Mouse (Mus musculus): Measurements from ENCODE around the gene Sh2d6.
"Not testable (repeated sequence)": the region's sequence is repeated elsewhere in the genome, so short reads cannot be mapped to it uniquely, and the experiment has no call there.

Sh2d6 gene

DNA sequence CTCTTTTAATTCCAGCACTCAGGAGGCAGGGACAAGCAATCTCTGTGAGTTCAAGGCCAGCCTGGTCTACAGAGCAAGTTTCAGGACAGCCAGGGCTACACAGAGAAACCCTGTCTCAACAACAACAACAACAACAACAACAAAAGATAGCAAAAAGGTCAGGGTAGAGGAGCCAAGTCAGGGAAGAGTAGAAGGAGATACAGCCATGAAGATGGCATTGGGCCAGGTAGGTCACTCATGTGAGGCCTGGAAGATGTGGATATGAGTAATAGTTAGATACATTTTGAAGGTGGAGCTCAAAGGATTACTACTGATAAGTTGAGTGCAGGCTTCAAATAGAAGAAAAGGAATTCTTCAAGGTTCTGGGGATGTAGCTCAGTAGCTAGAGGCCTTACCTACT is 18.2 kb downstream of the Sh2d6 start:
- DNase-seq (ENCODE audit: inconsistent ontology term) = no peak

GRCm38 (mm10) chr6:72498950-72499349 is 22.6 kb downstream of the Sh2d6 start:
- no peak for DNase-seq (ENCODE audit: inconsistent ontology term)

DNA sequence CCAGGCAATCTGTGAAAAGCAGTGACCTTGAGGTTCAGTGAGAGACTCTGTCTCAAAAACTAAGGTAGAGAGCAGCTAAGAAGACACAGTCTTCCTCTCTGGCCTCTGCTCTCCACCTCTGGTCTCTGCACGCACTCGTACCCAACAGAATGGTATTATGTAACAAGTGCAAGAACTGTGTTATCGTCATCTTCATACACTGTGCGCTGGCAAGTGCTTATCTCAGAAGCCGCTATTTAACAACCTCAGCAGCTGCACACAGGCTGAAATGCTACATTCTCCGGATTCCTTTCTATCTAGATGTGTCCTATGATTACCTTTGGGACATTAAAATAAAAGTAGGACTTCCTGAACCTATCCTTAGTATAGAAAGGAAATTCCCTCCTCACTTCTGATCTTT is 28.6 kb downstream of the Sh2d6 start:
- DNase-seq (ENCODE audit: inconsistent ontology term) = no peak

- no peak for DNase-seq (ENCODE audit: inconsistent ontology term)
Observed at GRCm38 (mm10) chr6:72491151-72491550, 30.4 kb downstream of the Sh2d6 start.

GRCm38 (mm10) chr6:72489534-72489933 is 32.0 kb downstream of the Sh2d6 start:
- no peak for DNase-seq (ENCODE audit: inconsistent ontology term)

DNA sequence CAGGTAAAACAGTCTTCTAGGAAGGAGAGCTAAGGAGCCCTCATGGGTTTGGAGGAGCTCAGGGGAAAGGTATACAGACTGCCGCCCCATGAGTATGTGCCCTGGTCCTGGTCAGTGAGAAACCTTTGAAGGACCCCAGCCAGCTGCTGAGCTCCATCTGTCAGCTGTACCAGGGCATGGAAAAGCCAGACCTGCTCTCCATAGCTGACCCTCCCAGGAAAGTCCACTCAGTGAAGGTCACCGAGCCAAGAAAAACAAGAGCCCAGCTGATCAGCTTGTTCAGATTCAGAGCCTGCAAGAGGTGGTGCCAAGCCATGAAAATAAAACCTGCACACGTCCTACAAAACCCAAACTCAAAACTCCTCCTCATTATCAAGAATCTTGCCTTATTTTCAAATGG is 32.7 kb downstream of the Sh2d6 start:
- no peak for DNase-seq (ENCODE audit: inconsistent ontology term)

- no peak for DNase-seq (ENCODE audit: inconsistent ontology term)
Observed at GRCm38 (mm10) chr6:72487282-72487681, 34.2 kb downstream of the Sh2d6 start.

DNA sequence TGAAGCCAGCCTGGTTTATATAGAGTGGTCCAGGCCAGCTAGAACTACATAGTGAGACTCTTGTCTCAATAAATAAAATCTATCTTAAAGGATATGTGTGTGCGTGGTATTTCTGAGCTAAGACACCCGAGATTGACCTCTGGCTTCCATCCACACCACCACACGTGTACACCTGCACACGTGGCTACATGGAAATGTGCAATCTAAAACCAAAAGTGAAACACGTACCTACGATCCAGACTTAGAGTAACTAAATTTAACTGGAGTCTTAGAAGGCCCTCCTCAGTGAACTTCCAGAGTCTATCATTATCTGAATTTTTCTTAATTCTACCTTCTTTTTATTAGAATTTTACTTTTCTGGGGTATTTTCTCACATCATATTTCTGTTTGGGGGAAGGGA is 35.2 kb downstream of the Sh2d6 start:
- no peak for DNase-seq (ENCODE audit: inconsistent ontology term)

GRCm38 (mm10) chr6:72484887-72485286 is 36.6 kb downstream of the Sh2d6 start:
- no peak for DNase-seq (ENCODE audit: inconsistent ontology term)

DNA sequence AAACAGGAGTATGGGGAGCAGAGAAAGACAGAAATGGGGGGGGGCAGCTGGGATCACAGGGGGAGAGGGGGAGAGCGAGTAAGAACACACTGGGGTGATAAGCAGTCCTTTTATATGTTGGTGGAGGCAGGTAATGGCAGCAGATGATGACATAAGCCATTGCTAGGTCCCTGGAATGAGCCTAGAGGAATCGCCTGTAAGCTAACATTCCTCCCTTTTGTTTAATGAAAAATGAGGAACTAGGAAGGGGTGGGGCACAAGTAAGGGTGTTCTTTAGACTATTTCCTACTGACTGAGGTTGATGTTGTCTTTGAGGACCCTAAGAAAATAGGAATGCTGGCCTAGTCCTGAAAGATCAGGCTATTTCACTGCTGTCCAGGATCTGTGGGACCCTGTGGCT is 39.4 kb downstream of the Sh2d6 start:
- DNase-seq (ENCODE audit: inconsistent ontology term) = no peak

DNA sequence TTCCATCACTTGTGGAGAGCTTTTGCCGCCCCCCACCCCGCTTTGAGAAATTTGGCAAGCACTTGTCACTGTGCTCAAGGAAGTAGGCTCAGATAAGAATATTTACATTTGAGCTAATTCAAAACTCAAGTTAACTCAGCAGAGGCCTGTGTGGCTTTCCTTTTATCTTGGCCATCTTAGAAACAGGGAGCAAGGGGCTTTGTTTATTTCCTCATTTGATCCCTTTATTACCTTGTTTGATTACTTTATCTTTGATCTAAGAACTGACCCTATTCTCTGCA is 41.1 kb downstream of the Sh2d6 start:
- no peak for DNase-seq (ENCODE audit: inconsistent ontology term)

DNA sequence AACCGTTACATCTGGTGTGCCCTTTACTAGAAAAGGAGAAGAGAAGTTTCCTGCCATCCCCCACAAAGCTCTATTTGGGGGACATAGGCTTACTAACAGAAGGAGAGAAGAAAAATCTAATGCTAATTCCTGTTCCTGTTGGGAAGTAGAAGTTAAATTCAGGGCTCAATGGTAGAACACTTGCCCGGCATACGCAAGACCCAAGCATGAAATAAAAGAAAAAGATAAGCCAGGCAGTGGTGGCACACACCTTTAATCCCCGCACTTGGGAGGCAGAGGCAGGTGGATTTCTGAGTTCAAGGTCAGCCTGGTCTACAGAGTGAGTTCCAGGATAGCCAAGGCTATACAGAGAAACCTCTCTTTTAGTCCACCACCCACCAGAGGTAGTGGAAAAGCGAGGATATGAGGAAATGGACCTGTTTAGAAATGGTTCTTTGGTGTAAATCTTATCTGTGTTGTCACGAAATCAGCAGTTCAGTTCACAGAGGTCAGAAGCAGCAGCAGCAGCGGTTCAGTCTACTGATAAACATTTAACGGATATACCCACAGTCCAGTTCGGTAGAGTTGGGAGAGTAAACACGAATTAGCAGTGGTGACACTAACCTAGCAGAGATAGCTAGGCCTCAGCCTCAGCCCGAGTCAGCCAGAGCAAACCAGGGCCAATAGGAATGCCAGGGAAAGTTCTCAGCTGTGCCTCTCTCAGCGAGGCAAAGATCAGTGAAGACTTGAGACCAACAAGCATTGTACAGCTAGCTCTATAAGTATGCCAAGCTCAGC is 41.7 kb downstream of the Sh2d6 start:
- DNase-seq (ENCODE audit: inconsistent ontology term) = no peak

DNA sequence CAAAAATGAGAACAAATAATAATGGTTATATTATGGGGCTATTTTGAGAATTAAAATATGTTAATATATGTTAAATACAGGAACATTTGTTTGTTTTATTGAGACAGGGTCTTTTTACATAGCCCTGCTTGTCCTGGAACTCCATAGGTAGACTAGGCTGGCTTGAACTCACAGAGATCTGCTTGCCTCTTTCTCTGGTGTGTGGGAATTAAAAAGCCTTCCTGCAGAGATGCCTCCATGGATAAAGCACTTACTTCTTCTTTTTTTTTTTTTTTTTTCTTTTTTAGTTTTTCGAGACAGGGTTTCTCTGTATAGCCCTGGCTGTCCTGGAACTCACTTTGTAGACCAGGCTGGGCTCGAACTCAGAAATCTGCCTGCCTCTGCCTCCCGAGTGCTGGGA is 42.8 kb downstream of the Sh2d6 start:
- DNase-seq (ENCODE audit: inconsistent ontology term) = not testable (repeated sequence)

- peak; percentile 56 for DNase-seq (ENCODE audit: inconsistent ontology term)
Observed at GRCm38 (mm10) chr6:72477621-72478020, 43.9 kb downstream of the Sh2d6 start.

- DNase-seq (ENCODE audit: inconsistent ontology term) = no peak
Observed at GRCm38 (mm10) chr6:72476836-72477235, 44.7 kb downstream of the Sh2d6 start.

DNA sequence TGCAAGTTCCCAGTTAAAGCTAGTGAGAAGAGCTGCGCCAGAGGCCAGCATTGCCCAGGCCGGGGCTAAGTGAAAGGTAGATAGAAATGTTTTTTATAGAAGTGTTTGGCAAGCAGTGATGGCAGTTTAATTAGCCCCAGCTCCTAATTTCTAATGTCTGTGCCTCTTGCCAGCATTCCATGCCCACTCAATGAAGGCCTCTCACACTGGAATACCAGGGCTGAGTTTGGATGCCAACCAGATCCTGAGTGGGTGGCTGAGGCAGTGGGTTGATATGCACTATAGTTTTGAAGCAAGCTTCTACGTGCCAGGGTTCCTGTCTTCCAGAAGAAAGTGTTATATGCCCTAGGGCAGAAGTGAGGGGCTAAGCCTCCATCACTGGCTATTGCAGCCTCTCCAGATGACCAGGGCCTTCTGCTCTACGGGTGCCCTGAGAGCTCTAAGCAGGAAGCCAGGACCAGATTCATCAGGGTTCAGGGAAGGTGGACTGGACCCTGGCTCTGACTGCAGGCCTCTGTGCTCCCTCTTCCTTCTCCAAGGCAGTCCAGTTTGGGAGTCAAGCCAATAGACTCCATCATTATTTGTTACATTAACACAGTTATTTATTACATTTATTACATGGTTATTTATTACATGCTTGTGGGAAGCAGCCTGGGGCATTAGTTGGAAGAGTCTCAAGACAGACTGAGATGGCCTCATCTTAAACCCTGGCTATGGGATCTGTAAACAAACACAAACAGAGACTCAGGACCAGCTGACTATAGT is 46.1 kb downstream of the Sh2d6 start:
- peak; percentile 83 for DNase-seq (ENCODE audit: inconsistent ontology term)

GRCm38 (mm10) chr6:72473264-72474041 is 48.1 kb downstream of the Sh2d6 start:
- peak; percentile 88 for DNase-seq (ENCODE audit: inconsistent ontology term)

- DNase-seq (ENCODE audit: inconsistent ontology term) = no peak
Observed at GRCm38 (mm10) chr6:72466171-72466570, 55.3 kb downstream of the Sh2d6 start.

GRCm38 (mm10) chr6:72465361-72466157 is 55.9 kb downstream of the Sh2d6 start:
- DNase-seq (ENCODE audit: inconsistent ontology term) = no peak

Data from Muller cell, postnatal 12 days (primary cell).